Mouse (Mus musculus) frontal cortex, adult 2 months (tissue): Measurements from ENCODE around the gene March8. TPM values are rescaled to one million over a fixed set of nuclear protein-coding genes. Genes with fewer than 3 reads are reported as not detected.
"Not testable (repeated sequence)": the region's sequence is repeated elsewhere in the genome, so short reads cannot be mapped to it uniquely, and the experiment has no call there.

Experiments used
- DNase-seq, 2 experiments: peaks; one replicate each; pipeline ENCODE4 v3.0.0; 2022; ENCODE audit warnings: low spot score in 1 of 2; ENCODE audit errors: extremely low spot score in 1 of 2
- polyA plus RNA-seq: library from polyadenylated mRNA; depleted of rRNA; stranded (reverse); fragments of >200 nt; gene quantifications from 2 replicates; pipeline ENCODE4 v1.2.3, GENCODE M21; 2012; rRNA removed

The March8 gene
- 50.9 and 54.7 TPM in 2 replicates for polyA plus RNA-seq

DNA sequence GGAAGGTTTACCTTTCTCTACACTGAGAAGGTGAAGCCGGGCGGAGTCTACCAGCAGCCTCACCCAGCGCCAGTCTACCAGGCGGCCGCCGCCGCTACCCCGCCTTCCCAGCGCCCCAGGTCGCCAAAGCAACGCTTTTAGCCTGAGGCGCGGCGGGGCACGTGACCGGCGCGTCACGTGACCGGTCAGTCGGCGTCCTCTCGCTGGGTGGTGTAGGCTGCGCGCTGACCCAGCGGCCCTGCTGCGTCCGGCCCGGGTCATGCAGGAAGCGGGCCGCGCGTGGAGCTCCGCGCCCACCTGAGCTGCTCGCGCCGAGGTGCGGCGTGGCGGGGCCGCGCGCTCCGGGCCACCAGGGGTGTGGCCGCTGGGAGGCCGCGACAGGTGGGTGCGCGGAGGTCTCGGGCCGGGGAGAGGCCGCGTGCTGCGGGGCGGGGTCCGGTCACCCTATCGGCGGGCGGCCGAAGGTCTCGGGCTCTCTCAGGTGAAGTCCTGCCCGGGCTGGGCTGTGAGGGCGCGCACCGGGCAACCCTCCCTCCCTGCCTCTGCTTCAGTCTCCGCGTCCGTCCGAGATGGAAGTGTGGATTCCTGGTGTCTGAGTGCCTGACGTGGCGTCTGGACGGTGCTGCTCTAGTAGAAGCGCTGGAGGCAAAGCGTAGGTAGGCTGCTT lies at the start of gene March8:
March8 (plus strand) TSS at position 190 of the 667 bp plus-strand sequence.
- peak; percentile 41 to 86 for DNase-seq

DNA sequence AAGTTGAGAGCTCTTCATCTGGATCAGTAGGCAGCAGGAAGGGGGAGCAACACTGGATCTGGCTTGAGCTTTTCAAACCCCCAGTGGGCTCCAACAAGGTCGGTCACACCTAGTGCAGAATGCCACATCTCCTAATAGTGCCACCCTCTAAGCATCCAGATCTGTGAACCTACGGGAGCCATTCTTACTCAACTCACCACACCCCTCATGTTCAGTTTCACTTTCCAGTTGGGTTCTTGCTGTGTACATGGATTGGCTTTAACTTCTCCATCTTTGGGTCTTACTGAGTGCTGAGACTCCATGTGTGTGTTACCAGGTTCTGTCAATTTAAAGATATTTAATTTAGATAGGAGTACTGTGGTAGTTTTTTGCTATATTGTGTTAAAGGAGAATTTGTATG lies 26.4 kb upstream of the March8 start:
- no peak for DNase-seq

DNA sequence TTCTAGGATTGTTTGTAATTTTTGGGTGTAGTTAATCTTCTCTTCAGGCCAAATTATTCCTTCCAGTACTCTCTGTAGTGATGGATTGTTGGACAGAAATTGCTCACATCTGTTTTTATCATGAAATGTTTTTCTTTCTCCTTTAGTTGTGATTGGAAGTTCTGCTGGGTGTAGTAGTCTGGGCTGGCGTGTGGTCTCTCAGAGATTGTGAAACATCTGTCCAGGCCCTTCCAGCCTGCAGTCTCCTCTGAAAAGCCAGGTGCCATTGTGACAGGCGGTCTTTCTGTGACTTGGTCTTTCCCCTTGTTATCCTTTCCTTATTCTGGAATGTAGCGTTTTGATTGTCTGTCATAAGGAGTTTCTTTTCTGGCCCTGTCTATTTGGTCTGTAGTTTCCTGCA lies 18.6 kb upstream of the March8 start:
- no peak for DNase-seq

DNA sequence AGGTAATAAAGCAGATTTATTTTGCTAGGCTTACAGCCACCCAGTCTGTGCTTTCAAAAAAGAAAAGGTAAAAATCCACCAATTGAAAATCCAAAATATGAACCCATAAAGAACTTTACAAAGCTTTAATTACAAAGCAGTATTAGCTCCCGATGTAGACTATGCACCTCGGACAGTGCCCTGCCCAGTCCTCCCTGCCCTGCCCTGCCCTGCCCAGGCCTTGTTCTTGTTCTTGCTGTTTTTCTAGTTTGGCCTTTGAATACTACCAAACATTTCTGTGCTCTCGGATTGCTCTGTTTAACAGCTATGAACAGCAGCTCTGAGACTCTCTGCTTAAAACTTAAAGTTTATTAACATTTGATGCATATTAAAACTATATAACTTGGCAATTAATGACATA lies 11.2 kb upstream of the March8 start:
- no peak for DNase-seq

DNA sequence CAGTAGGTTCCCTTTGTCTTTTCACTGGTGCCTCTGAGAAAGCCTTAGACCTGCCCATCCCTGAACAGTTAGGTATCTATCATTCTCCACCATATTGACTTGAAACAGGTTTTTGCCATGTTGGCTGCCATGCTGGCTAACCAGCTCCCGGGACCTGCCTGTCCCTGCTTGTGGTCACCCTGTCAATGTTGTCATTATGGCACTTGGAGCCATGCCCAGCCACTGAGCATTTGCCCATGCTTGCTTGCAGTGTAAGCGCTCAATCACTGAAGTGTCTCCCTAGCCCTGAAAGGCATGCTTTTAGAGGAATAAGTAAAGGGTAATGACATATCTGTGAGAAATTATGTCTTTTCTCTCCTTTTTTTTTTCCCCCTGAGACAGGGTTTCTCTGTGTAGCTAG lies 6.4 kb upstream of the March8 start:
- no peak for DNase-seq

DNA sequence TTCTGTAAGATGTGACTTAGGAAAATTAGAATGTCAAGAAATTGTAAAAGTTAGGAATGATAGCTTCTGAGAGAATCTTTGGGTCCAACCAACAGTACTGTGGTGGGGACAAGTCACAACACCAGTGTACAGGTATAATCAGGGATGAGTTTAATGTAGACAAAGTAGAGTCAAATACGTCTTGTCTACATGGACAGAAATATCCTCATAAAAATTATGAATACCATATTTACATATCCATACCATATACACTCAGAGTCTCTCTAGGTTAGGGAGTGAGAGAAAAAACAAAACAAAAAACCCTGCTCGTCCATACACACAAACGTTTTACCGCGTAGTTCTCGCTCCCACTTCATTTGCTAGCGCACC lies 374 bp upstream of the March8 start:
- DNase-seq = no peak

DNA sequence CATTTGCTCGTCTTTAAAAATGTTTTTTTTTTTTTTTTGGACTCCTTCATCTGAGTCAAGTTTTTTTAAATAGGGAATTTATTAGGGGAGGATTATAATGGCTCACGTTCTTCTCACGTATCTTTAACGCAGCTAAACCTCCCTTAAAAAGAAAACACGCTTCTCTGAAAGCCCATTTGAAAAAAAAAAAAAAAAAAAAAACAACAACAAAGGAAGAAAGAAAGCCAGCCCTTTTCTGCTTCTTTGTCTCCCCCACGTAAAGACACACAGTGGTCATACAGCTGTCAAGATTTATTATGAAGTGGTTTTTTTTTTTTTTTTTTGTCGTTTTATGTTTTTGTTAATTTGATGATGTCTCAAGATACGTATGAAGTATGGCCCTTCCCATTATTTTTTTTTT lies 696 bp downstream of the March8 start:
- no peak for DNase-seq

DNA sequence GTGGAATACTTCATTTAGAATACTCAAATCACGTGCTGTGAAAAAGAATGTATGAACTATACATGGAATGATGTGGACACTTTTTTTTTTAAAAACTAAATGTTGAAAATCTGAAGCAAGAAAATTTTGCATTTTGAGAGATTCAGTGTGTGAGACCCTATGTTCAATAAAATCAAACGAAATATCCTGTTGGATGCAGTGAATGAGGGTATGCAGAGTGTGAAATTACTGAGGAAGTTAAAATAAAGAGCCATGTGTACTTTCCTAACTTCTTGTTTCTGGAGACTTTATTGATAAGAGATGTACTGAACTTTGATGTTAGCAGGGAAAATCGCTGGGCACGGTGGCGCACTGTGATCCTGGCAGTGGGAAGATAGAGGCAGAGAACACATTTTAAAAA lies 1.3 kb downstream of the March8 start:
- DNase-seq = no peak

DNA sequence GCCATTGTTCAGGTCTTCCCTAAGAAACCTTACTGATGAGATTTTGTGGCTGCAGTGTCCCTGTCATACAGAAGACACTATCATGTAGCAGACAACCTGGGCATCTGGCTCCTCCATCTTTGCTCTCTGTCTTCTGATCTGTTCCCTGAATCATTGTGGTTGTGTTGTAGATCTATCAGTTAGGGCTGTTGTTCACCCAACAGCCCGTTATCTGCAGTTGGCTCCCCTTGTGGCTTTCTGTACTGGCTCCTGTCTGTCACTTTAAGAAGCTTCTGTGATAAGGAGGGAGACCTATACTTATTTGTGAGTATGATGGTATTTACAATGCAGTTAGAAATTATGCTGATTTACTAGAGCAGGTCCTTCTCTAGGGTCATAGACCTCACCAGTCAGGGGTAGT lies 2.7 kb downstream of the March8 start:
- DNase-seq = no peak

DNA sequence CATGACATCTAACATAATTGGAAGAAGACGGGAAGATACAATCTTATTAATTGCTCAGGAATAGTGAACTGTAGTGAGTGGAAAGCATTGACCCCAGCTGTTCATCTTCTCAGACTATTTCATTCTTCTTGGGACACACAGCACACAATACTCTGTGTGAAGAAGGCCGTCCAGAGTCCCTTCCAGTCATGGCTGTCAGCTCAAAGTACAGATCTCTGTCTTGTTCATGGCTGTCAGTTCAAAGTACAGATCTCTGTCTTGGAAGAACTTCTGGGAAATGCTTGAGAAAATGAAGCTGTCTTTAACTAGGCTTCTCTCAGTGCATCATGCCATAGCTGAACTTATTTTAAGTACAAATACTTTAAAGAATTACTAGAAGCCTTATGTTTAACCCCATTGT lies 10.1 kb downstream of the March8 start:
- DNase-seq = no peak

DNA sequence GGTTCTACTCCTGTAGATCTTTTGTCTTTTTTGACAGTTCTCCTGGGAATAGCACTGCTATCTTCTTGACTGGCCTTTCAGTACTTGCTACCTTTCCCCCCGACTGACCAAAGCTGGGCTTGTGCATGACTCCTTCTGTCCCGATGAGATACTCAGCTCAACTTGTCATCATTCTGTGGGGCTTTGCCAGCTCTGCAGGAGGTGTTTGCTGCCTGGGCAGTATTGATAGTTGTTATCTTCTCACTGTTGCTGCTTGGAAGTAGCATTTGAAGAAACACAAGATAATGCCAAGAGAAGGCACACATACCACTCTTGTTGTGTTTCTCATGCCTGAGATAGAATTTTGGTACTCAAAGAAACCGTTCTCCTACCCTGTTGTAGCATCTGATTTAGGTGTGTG lies 12.2 kb downstream of the March8 start:
- DNase-seq = no peak

DNA sequence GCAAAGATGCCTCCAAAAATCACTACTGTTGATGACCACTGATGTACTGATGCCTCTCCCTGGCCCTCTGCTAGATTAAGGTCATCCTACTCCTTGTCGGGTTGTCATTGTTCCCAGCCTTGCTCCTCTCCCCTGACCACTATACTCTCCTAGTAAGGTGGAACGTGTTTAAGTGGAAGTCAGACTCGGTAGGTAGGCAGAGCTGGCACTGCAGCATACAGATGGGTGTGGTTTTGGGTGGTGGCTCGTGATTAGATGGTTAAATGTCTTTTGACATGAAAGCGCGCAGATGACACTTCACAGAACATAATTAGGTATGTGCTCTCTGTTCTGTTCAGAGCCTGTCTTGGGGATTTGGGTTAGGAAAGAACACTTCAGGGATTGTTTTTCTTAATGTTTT lies 12.8 kb downstream of the March8 start:
- no peak for DNase-seq

DNA sequence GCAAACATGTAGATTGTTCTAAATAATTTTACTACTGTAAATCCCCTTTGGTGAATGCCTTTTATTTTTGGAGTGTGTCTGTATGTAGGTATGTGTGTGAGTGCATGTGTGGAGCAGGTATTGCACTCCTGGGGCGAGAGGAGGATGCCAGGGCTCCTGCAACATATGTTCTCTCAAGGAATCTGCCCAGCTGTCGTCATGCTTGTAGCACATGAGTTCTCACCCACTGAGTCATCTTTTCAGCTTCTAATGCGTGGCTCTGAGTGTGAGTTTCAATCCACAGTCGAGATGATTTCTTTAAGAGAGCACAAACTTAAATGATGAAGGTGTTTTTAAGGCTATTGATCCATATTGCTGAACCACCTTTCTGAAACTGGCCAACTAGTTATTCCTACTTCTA lies 13.7 kb downstream of the March8 start:
- DNase-seq = no peak

DNA sequence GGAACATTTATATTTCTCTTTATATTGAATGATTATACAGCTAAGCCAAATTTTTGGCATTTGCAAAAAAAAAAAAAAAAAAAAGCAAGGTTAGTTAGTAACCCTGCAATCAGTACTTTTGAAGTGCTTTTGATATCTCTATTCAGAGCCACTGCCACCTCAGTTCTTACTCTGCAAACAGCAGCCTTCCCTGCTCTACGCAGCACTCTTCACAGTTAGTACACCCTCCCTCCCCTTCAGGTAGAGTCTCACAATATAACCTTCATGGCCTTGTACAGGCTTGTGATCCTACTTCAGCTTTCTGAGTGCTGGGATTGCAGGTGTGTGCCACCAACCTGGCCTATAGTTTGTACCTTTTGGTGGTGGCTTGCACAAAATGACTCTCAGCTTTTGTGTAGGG lies 15.6 kb downstream of the March8 start:
- no peak for DNase-seq

DNA sequence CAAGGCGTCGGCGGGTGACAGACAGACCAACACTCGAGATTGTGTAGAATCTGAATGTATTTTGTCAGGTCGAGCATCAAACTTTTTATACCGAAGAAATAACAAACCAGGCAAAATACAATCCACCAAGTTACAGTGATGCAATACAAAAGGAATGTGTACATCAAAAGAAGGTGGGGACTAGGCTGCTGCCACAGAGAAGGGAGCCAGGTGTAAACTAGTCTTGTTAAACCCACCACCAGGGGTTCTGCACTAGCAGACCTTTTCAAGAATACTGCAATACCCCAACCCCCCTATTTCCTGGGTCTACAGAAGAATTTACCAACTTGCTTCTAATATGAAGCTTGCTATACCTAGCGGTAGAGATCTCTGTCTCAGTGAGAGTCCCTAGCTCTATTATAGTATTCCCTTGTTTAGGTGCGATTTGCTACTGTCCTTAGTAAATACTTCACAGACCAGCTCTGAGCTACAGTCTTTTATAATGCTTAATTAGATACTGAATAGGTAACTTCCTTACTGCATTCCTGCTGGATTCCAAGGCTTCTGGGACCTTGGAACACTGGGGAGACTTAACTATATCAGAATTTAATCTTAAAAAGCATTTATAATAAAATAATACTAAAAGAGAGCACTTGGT lies 18.6 kb downstream of the March8 start:
- not testable (repeated sequence) for DNase-seq

DNA sequence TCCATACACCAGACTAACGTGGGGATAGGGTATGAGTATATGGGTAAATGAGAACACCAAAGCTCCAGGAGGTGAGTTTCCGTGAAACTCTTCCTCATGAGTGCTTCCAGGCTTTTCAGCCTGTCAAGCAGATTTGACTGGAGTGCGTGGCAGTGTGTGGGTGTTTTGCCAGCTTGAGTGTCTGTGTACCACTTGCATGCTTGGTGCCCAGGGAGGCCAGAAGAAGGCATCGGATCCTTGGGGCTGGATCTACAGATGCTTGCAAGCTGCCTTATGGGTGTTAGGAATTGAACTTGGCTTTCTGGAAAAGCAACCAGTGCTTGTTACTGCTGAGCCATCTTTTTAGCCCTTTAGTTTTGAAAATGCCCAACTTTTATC lies 19.1 kb downstream of the March8 start:
- peak in 1 of 2 experiments; percentile 17 for DNase-seq

DNA sequence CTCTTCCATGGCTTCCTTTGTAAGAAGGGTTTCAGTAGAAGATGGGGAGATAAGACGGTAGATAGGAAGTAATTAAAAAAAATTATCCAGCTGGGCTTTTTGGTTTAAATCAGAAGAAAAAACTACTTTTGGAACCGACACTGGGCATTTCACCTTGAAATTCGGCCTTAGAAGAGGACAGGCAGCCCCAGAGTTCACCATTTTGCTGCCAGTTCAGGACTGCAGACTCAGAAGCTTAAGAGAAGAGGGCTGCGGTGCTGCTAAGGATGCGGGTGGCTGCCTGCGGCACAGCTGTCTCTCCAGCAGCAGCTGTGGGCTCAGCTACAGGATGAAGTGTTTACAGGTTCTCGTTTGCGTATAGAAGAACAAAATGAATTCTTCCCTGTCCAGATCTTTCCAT lies 20.2 kb downstream of the March8 start:
- DNase-seq = no peak

DNA sequence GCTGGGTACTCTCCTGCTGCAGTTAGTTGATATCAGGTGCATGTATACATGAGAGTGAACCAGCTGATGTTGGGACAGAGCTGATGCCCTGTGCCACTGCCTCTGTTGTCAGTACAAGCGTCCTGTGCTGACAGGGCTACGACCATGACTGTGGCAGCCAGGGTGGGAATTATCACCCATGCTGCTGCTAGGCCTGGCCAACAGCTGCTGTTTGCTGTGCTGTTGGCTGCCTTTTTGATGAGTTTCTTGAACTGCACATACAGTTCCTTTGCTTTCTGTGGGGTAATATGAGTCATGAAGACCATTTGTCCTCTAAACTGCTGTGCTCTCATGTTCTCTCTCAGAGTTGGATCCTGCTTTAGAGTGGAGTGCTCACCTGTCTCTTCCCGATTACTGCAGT lies 21.4 kb downstream of the March8 start:
- no peak for DNase-seq

DNA sequence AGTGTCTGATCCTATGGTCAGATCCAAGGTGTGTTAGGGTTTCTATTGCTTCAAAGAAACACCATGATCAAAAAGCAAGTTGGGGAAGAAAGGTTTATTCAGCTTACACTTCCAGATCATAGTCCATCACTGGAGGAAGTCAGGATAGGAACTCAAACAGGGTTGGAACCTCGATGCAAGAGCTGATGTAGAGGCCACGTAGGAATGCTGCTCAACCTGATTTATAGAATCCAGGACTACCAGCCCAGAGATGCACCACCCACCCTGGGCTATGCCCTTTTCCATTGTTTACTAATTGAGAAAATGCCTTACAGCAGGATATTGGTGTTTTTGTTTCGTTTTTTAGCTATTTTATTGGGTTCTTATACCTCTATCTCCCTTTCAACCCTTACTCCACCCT lies 23.6 kb downstream of the March8 start:
- no peak for DNase-seq

DNA sequence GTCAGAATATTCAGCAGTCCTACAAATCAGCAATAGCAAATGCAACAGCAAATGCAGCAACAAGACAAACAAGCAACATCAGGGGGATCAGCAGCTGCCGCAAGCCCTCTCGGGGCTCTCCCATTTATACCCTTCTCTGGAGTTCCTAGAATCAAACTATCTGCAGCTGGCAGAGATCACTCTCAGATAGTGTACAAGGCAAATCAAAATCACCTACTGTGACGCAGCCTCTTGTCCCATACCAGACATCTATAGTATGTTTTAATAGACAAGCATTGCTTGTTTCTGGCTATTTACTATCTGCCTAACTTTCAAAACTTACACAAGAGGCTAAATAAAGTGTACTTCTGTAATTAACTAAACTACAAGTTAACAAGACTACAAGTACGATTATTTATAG lies 24.2 kb downstream of the March8 start:
- no peak for DNase-seq

DNA sequence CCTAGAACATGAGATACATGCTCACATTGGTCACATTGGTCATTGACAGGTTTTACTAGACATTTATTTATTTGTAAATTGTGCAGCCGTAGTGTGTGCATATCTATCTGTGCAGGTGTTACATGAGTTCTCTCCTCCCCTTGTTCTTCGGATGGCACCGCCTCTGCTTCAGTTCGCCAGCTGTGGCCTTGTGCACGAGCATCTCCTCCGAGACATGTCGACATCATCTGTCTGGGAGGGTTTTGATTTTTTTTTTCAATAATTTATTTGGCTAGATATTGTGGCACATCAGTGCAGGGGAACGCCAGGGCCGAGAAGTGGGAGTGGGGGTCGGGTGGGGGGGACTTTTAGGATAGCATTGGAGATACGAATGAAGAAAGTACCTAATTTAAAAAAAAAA lies 30.1 kb downstream of the March8 start:
- DNase-seq = no peak

DNA sequence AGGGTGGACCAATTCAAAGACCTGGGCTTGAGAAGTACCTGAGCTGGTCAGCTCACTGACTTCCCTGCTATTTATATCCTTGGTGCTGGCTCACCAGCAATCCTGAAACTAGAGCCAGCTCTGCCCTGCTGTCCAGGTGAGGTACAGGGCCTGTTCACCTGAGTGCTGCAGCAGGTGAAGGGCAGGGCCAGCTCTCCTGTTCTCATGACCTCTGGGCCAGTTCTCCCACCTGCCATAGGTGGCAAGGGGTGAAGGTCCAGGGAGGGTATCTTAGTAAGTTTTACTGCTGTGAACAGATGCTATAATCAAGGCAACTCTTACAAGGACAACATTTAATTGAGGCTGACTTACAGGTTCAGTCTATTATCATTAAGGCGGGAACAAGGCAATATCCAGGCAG lies 32.0 kb downstream of the March8 start:
- no peak for DNase-seq
